Mouse (Mus musculus) adrenal gland, postnatal 10 days (tissue): ENCODE data around the gene Hcrtr2. TPM values are rescaled to one million over a fixed set of nuclear protein-coding genes. Genes with fewer than 3 reads are reported as not detected.

Experiments
- DNase-seq: peaks from one replicate; pipeline ENCODE4 v3.0.0; 2021; ENCODE audit warnings: mixed read lengths
- total RNA-seq, 2 experiments: library from RNA; stranded (reverse); gene quantifications; 2 replicates each; pipeline ENCODE4 v1.2.3; 2021

Gene Hcrtr2
- total RNA-seq, 2 experiments from 2014 or later, result 0.42 to 0.51 TPM

- peak; percentile 27 for DNase-seq
Observed at GRCm38 (mm10) chr9:76235945-76236503, 87.6 kb downstream of the Hcrtr2 start.

GRCm38 (mm10) chr9:76234899-76235298 lies 88.8 kb downstream of the Hcrtr2 start:
- DNase-seq, result no peak

GRCm38 (mm10) chr9:76230400-76230799 lies 93.3 kb downstream of the Hcrtr2 start:
- DNase-seq, result peak; percentile 2

- peak; percentile 28 for DNase-seq
Observed at GRCm38 (mm10) chr9:76217178-76217975, 106.3 kb downstream of the Hcrtr2 start.

- no peak for DNase-seq
Observed at GRCm38 (mm10) chr9:76214678-76215077, 109.0 kb downstream of the Hcrtr2 start.

GRCm38 (mm10) chr9:76213557-76213956 lies 110.1 kb downstream of the Hcrtr2 start, which contains the start of gene Gfral:
Gene Gfral, minus strand, starts transcription at chr9:76213657.
- no peak for DNase-seq

- DNase-seq, result no peak
Observed at GRCm38 (mm10) chr9:76196917-76197316, 126.7 kb downstream of the Hcrtr2 start.

GRCm38 (mm10) chr9:76179221-76179620 lies 144.4 kb downstream of the Hcrtr2 start:
- DNase-seq, result no peak

Other genes starting within 250 kb of the Hcrtr2 start
- not detected for gene Gfral, start 110.2 kb downstream of the Hcrtr2 start, total RNA-seq
- gene Fam83b, start 243.3 kb upstream of the Hcrtr2 start, total RNA-seq, result under 1 TPM; 0.27 to 0.39 TPM